Mouse (Mus musculus) C2C12 (cell line): ENCODE measurements around the gene Adipor2. TPM values are rescaled to one million over a fixed set of nuclear protein-coding genes. Genes with fewer than 3 reads are reported as not detected.

Experiments
- H3K27me3 ChIP-seq: one replicate; pipeline ENCODE4 v1.6.1; 2011; ENCODE audit not compliant: control insufficient read depth, insufficient read depth, insufficient read length
- H3K36me3 ChIP-seq: one replicate; pipeline ENCODE4 v1.6.1; 2011; ENCODE audit not compliant: control insufficient read depth, insufficient read depth
- H3K4me3 ChIP-seq: one replicate; pipeline ENCODE4 v1.5.1; 2011; ENCODE audit warnings: mild to moderate bottlenecking, control low read depth; ENCODE audit not compliant: poor library complexity, insufficient read depth, severe bottlenecking
- H3K79me2 ChIP-seq: one replicate; pipeline ENCODE4 v1.6.1; 2011; ENCODE audit not compliant: control insufficient read depth, insufficient read depth
- H3K79me3 ChIP-seq: one replicate; pipeline ENCODE4 v1.6.1; 2011; ENCODE audit warnings: low read depth, control low read depth
- H3ac ChIP-seq: one replicate; pipeline ENCODE3; 2011; ENCODE audit warnings: low read depth; ENCODE audit not compliant: control insufficient read depth, insufficient read length
- CEBPB ChIP-seq: IDR thresholded peaks from one replicate; pipeline ENCODE4 v1.6.1; 2011; ENCODE audit warnings: low read depth, mild to moderate bottlenecking, control low read depth, moderate library complexity
- CTCF ChIP-seq: IDR thresholded peaks from one replicate; pipeline ENCODE4 v1.5.1; 2011; ENCODE audit not compliant: control insufficient read depth, insufficient read depth, insufficient read length
- FOSL1 ChIP-seq: IDR thresholded peaks from one replicate; pipeline ENCODE4 v1.8.0; 2011; ENCODE audit warnings: mild to moderate bottlenecking, low read length; ENCODE audit not compliant: poor library complexity, insufficient read depth, severe bottlenecking
- MAX ChIP-seq: IDR thresholded peaks from one replicate; pipeline ENCODE4 v1.6.1; 2011; ENCODE audit warnings: mild to moderate bottlenecking, control low read depth
- MYOD1 ChIP-seq: IDR thresholded peaks from one replicate; pipeline ENCODE4 v1.6.1; 2011; ENCODE audit warnings: low read depth; ENCODE audit not compliant: control insufficient read depth, insufficient read length
- MYOG ChIP-seq: IDR thresholded peaks from one replicate; pipeline ENCODE4 v1.6.1; 2011; ENCODE audit not compliant: control insufficient read depth, insufficient read length; ENCODE audit errors: extremely low read depth
- USF1 ChIP-seq: IDR thresholded peaks from one replicate; pipeline ENCODE4 v1.6.1; 2011; ENCODE audit warnings: low read depth, mild to moderate bottlenecking, control low read depth, moderate library complexity
- polyA plus RNA-seq: library from polyadenylated mRNA; unstranded; fragments of >200 nt; fragmentation: generic; extraction: Trizol; gene quantifications from one replicate; pipeline ENCODE4 v1.2.1, GENCODE M21; 2012; ENCODE audit warnings: missing spikeins

Gene Adipor2
- polyA plus RNA-seq, 1 experiment: 28.0 TPM

GRCm38 (mm10) chr6:119421001-119421400 lies 3.5 kb upstream of the Adipor2 start:
- H3K79me3 ChIP-seq: no peaks in the 10 kb centered on the region
- no peak overlapping the region for H3K4me3 ChIP-seq
- H3ac ChIP-seq: no peak overlapping the region
- H3K36me3 ChIP-seq: no peaks in the 10 kb centered on the region
- H3K79me2 ChIP-seq: no peaks in the 10 kb centered on the region
- TF ChIP-seq USF1: no peak
- TF ChIP-seq CTCF: no peak
- TF ChIP-seq CEBPB: no peak
- no peak for TF ChIP-seq MYOG
- no peak for TF ChIP-seq MYOD1
- no peak for TF ChIP-seq MAX
- TF ChIP-seq FOSL1: no peak
- no peaks in the 10 kb centered on the region for H3K27me3 ChIP-seq

GRCm38 (mm10) chr6:119420357-119420756 lies 2.9 kb upstream of the Adipor2 start:
- no peaks in the 10 kb centered on the region for H3K79me3 ChIP-seq
- no peak overlapping the region for H3ac ChIP-seq
- no peaks in the 10 kb centered on the region for H3K79me2 ChIP-seq
- H3K4me3 ChIP-seq: no peak overlapping the region
- H3K36me3 ChIP-seq: no peaks in the 10 kb centered on the region
- no peaks in the 10 kb centered on the region for H3K27me3 ChIP-seq
- no peak for TF ChIP-seq USF1

DNA sequence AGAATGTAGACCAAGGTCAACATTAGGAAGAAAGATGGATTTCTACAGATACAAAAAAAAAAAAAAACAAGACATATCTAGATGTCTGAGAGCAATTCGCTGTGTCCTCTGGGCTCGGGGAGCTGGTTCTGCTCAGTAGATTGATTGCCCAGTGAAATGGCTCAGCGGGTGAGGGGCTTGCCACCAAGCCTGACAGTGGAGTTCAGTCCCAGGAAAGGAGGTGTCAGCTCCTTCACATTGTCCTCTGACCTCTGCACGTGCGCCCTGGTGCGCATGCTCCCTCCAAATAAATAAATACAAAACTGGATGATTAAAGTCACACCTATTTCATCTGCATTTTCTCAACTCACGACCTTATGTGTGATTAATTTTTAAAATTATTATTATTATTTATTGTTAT lies 1.9 kb upstream of the Adipor2 start:
- no peaks in the 10 kb centered on the region for H3K27me3 ChIP-seq
- no peaks in the 10 kb centered on the region for H3K79me2 ChIP-seq
- H3K79me3 ChIP-seq: no peaks in the 10 kb centered on the region
- H3ac ChIP-seq: no peak overlapping the region
- TF ChIP-seq CEBPB (no peak), MYOG (no peak), MAX (no peak), CTCF (no peak), USF1 (no peak), FOSL1 (no peak), MYOD1 (no peak)
- no peaks in the 10 kb centered on the region for H3K36me3 ChIP-seq
- H3K4me3 ChIP-seq: no peak overlapping the region

- no peaks in the 10 kb centered on the region for H3K36me3 ChIP-seq
- no peaks in the 10 kb centered on the region for H3K27me3 ChIP-seq
- H3ac ChIP-seq: no peak overlapping the region
- H3K79me2 ChIP-seq: no peaks in the 10 kb centered on the region
- TF ChIP-seq FOSL1 (no peak), MYOD1 (no peak), MYOG (no peak), CEBPB (no peak), MAX (no peak), CTCF (no peak), USF1 (no peak)
- H3K4me3 ChIP-seq: no peak overlapping the region
- H3K79me3 ChIP-seq: no peaks in the 10 kb centered on the region
These were observed 1.1 kb upstream of the Adipor2 start for GRCm38 (mm10) chr6:119418392-119419251.

DNA sequence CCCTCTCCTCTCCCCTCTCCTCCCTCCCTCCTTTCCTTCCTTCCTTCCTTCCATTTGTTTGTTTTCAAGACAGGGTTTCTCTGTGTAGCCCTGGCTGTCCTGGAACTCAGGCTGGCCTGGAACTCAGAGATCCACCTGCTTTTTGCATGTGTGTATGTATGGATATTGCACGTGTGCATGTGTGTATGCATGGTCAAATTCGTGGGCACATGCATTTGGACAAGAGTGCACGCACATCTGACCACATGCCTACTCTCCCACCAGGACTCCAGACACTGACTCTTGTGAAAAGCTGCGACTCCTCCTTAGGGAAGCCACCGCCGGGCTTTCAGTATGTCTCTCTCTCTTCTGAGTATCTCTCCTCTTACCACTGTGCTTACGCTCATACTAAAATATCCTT lies 317 bp upstream of the Adipor2 start:
- no peaks in the 10 kb centered on the region for H3K79me2 ChIP-seq
- H3K27me3 ChIP-seq: no peaks in the 10 kb centered on the region
- no peaks in the 10 kb centered on the region for H3K36me3 ChIP-seq
- H3ac ChIP-seq: no peak overlapping the region
- TF ChIP-seq MAX (no peak), MYOG (no peak), CTCF (no peak), USF1 (no peak)
- no peak overlapping the region for H3K4me3 ChIP-seq
- no peaks in the 10 kb centered on the region for H3K79me3 ChIP-seq

- H3K79me2 ChIP-seq: no peaks in the 10 kb centered on the region
- no peak overlapping the region for H3K4me3 ChIP-seq
- TF ChIP-seq MYOG: no peak
- H3ac ChIP-seq: no peak overlapping the region
- no peaks in the 10 kb centered on the region for H3K36me3 ChIP-seq
- H3K27me3 ChIP-seq: no peaks in the 10 kb centered on the region
- no peaks in the 10 kb centered on the region for H3K79me3 ChIP-seq
These were observed 861 bp downstream of the Adipor2 start for GRCm38 (mm10) chr6:119416643-119417042.
